Mouse (Mus musculus) stomach, postnatal 0 days (tissue): ENCODE measurements around the gene Efcab8.

Source experiments
- CTCF ChIP-seq: IDR thresholded peaks from 2 replicates; pipeline ENCODE4 v1.5.1; 2016; ENCODE audit warnings: antibody characterized with exemption, low read depth, mild to moderate bottlenecking, moderate library complexity
- EP300 ChIP-seq: optimal IDR thresholded peaks from 2 replicates; pipeline ENCODE3; 2016; ENCODE audit warnings: antibody characterized with exemption

- TF ChIP-seq EP300 (no peak), CTCF (no peak)
These were observed at the start of gene Efcab8 for GRCm38 (mm10) chr2:153779394-153779981.
